Mouse (Mus musculus): Measurements from ENCODE around the gene Myh10. TPM values are rescaled to one million over a fixed set of nuclear protein-coding genes. Genes with fewer than 3 reads are reported as not detected.

The Myh10 gene
- polyA plus RNA-seq, 3 experiments from 2014 or later = 1.4 to 6.1 (median 2.7) TPM

GRCm38 (mm10) chr11:68750938-68751337 is 59.6 kb downstream of the Myh10 start:
- no peak for ATAC-seq

- no peak for ATAC-seq
Measured at GRCm38 (mm10) chr11:68754283-68754682, 62.9 kb downstream of the Myh10 start.

DNA sequence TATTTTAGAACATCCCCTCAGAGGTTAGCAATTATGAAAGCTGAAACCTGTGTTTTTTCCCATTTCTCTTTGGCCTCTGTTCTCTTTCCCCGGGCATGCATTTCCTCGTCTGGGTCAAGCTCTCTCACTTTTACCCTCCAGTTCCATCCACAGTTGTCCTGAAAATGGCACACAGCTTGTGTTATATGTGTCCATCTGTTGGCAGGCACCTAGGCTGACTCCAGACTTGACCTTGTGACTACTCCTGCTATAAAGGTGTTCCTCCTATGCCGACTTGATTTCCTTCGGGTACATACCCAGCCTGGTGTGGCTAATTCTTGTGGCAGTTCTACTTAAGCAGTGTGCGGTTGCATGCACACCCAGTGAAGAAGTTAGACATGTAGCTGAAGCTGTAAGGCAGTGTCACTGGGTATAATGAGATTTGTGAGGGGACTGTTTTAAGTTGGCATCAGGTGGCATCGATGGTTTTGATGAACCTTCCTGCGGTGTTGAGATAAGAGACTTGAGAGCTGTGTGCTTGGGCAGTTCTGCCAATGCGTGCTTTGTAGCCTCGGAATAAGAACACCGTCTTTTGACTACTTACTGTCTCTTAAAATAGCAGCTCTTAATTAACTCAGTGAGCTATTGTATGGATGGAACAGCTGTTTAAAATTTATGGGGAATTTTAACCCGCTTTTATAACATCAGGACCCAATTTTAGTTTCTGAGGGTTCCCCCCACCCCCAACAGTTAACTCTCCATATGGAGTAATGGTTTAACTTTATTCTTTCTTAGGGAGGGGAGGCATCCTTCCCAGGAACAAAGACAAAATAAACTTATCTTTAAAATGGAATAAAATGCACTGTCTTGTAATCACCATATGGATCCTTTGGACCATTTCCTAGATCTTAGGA is 65.3 kb downstream of the Myh10 start:
- ATAC-seq = no peak

DNA sequence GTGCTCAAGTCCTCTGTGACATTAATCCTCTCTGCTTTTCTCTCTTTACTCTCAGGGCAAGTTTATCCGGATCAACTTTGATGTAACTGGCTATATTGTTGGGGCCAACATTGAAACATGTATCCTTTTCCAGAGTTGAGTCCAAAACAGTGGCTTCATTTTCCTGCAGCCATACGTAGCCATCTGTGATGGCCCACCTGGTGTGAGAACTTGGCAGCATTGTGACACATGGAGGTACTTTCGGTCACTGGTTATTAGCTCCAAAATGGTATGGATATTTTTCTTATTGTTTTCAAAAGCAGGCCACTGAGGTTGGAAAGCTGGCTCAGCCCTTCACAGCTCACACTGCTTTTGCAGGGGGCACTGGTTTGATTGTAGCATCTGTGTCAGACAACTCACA is 68.3 kb downstream of the Myh10 start:
- ATAC-seq = no peak

GRCm38 (mm10) chr11:68761155-68761554 is 69.8 kb downstream of the Myh10 start:
- ATAC-seq = no peak

DNA sequence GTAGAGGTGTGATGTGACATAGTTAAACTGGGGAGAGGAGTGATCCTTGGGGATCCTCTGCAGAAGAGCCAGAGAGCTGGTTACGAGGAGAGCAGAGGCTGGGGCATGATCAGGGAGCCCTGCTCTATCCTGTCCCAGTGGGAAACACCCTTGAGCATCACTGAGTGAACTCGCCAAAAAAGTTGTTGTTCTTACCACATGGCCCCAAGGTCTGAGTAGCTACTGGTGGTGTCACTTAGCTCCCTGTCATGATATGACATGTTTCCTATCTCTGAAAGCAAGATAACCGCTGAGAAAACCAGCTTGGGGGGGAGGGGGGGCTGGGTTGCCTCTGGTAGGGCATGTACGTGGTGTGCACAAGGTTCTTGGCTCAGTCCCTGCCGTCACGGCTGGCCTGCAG is 70.3 kb downstream of the Myh10 start:
- no peak for ATAC-seq

- no peak for ATAC-seq
Measured at GRCm38 (mm10) chr11:68764622-68765021, 73.3 kb downstream of the Myh10 start.

GRCm38 (mm10) chr11:68767762-68768542 is 76.6 kb downstream of the Myh10 start:
- ATAC-seq = no peak

DNA sequence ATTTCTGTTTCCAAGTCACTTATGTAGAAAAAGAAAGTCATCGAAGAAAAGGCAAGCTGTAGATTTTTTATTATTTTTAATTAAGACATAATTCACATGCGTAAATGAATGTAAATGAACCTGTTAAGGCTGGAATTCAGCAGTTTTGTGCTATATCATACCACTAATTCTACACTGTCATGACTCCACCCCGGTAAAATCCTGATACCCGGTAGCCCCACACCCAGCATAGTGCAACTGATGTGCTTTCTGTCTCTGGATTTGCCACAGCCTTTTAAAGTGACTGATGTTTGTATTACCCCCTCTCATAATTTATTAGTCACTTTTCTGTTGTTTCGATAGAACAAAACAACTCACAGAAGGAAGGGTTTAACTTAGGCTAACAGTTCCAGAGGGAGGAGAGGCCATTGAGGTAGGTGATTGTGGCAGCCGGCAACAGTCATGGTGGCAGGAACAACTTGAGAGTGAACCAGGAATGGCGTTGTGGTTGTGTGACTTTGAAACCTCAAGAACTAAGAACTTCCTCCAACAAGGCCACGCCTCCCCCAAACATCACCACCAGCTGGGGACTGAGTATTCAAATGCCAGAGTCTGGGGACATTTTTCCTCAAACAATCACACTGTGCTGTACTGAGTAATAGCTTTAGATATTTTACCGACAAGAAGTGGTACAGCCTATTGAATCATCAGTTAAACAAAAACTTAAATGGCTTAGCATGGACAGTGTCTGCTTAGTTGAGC is 78.6 kb downstream of the Myh10 start:
- no peak for ATAC-seq

GRCm38 (mm10) chr11:68776147-68776655 is 84.8 kb downstream of the Myh10 start:
- no peak for ATAC-seq

- ATAC-seq = no peak
Measured at GRCm38 (mm10) chr11:68777933-68778332, 86.6 kb downstream of the Myh10 start.

GRCm38 (mm10) chr11:68778855-68779254 is 87.5 kb downstream of the Myh10 start:
- no peak for ATAC-seq

DNA sequence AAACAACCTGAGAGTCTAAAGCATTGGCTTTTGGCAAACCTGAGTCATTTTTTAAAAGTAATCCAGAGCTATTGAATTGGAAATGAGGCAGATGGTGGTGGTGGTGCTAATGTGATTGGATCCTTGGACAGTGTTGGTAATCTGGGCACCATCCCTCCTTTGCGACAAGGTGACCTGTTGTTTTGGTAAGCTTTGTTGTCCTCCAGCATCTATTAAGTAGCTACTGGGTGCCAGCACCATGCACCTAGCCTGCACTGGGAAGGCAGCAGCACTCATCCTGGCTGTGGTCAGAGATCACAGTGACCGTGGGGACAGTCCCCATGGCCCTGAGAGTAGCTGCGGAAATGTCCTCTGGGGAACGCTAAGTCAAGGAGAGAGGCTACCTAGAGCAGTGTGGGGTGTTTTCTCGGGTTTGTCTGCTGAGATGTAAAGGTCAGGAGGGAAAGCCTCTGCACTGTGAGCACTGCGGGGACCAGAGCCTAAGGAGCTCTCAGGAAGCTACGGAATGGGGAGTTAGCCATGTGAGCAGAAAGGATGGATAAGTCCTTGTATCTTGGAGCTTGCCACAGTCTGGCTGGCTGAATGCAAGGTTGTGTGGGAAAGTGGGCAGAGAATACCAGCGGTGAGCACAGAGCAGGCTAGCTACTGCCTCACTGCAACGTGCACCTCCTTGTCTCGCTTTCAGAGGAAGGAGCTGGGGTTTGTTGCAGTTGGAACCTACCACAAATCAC is 88.5 kb downstream of the Myh10 start:
- ATAC-seq = no peak

GRCm38 (mm10) chr11:68780466-68781114 is 89.2 kb downstream of the Myh10 start:
- ATAC-seq = no peak

GRCm38 (mm10) chr11:68782336-68782735 is 91.0 kb downstream of the Myh10 start:
- no peak for ATAC-seq

DNA sequence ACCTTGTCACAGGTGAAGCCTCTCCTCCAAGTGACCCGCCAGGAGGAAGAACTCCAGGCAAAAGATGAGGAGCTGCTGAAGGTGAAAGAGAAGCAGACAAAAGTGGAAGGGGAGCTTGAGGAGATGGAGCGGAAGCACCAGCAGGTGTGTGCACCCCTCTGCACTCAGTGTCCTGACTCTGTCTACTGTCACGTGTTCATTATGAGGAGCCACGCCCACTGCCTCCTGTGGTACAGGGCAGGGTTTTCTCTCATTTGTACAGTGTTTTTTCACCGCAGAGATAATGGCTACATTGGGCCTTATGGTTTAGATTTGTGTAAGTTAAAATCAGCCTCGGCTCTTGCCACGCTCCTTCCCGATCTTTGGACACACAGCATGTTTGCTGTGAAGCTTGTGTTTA is 94.5 kb downstream of the Myh10 start:
- ATAC-seq = no peak

DNA sequence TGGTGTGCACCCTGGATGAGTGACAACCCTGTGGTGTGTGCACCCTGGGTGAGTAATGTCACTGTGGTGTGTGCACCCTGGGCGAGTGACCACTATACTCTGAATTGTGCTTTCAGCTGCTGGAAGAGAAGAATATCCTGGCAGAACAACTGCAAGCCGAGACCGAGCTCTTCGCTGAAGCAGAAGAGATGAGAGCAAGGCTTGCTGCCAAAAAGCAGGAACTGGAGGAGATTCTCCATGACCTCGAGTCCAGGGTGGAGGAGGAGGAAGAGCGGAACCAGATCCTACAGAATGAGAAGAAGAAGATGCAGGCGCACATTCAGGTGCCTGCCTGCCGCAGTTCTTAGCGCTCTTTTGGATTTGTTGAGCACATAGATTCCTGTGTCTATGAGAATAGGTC is 95.9 kb downstream of the Myh10 start:
- ATAC-seq = no peak

- ATAC-seq = no peak
Measured at GRCm38 (mm10) chr11:68790720-68791119, 99.4 kb downstream of the Myh10 start.

DNA sequence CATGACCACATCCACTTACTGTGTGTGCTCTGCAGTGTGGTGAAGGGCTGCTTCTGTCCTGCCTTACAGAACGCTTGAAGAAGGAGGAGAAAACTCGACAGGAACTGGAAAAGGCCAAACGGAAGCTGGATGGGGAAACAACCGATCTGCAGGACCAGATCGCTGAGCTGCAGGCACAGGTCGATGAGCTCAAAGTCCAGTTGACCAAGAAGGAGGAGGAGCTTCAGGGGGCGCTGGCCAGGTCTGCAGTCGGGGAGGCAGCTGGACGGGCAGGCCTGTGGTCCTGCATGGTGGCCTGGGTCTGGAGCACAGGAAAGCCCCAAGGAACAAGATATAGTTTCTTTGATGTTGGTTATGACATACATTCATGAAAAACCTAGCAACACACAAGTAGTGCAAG is 100.4 kb downstream of the Myh10 start:
- ATAC-seq = no peak

- no peak for ATAC-seq
Measured at GRCm38 (mm10) chr11:68798258-68798657, 106.9 kb downstream of the Myh10 start.

GRCm38 (mm10) chr11:68805148-68805547 is 113.8 kb downstream of the Myh10 start:
- ATAC-seq = no peak

DNA sequence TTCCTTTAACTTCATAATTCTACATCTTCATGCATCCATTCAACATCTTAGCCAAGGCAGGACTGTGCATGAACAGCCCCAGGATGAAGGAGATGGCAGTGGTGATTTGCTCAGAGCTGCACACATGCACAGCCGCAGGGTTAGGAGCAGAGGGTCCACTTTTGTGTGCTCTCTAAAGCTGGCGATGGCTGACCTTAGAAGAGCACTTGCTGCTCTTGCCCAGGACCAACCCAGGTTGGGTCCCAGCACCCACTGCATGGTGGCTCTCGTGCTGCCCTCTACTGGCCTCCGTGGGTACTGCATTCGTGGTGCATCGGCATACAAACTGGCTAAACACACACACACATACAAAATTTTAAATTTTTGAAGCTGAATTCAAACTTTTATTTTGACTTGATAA is 116.4 kb downstream of the Myh10 start:
- no peak for ATAC-seq
